Mouse (Mus musculus): ENCODE data around the gene B4galnt3. TPM values are rescaled to one million over a fixed set of nuclear protein-coding genes. Genes with fewer than 3 reads are reported as not detected.

Gene B4galnt3
- polyA plus RNA-seq, 1 experiment from 2014 or later = 1.2 TPM

GRCm38 (mm10) chr6:120189287-120189686 is 105.1 kb downstream of the B4galnt3 start:
- no peak for ATAC-seq (ENCODE audit: low FRiP score)
- H3K36me3 ChIP-seq = no peaks in the 10 kb centered on the region
- no peaks in the 10 kb centered on the region for H3K27me3 ChIP-seq
- no peak overlapping the region for H3K4me2 ChIP-seq (replicated peaks)
- H3K4me3 ChIP-seq = no peak overlapping the region
- H3K27ac ChIP-seq = no peak overlapping the region
- H3K4me1 ChIP-seq = peaks cover 20% of the 10 kb centered on the region
- no peaks in the 10 kb centered on the region for H3K9me3 ChIP-seq (replicated peaks)
- WGBS = 89% methylated on average over 5 of the region's 5 CpGs
- no peak overlapping the region for H3K9ac ChIP-seq

- no peak overlapping the region for H3K27ac ChIP-seq
- H3K4me3 ChIP-seq = peak overlapping the region; percentile 11
- H3K4me2 ChIP-seq (replicated peaks) = peak overlapping the region; percentile 41
- no peaks in the 10 kb centered on the region for H3K27me3 ChIP-seq
- H3K9me3 ChIP-seq (replicated peaks) = no peaks in the 10 kb centered on the region
- H3K9ac ChIP-seq = peak overlapping the region; percentile 32; the same call in 1 of the 2 replicates
- peaks cover 20% of the 10 kb centered on the region for H3K4me1 ChIP-seq
- no peaks in the 10 kb centered on the region for H3K36me3 ChIP-seq
- WGBS = 20% methylated on average over 24 of the region's 24 CpGs
- ATAC-seq (ENCODE audit: low FRiP score) = peak; percentile 45; the same call in 1 of the 2 replicates
These were observed 105.8 kb downstream of the B4galnt3 start for GRCm38 (mm10) chr6:120188376-120189235.

GRCm38 (mm10) chr6:120187587-120188176 is 106.7 kb downstream of the B4galnt3 start:
- ATAC-seq (ENCODE audit: low FRiP score) = no peak
- Histone ChIP-seq H3K36me3 (no peaks in the 10 kb centered on the region), H3K9ac (no peak overlapping the region), H3K27me3 (no peaks in the 10 kb centered on the region), H3K4me2 (replicated peaks) (peak overlapping the region; percentile 41), H3K4me1 (peaks cover 20% of the 10 kb centered on the region), H3K27ac (no peak overlapping the region), H3K4me3 (peak overlapping the region; percentile 11; the same call in 1 of the 2 replicates), H3K9me3 (replicated peaks) (no peaks in the 10 kb centered on the region)
- WGBS = 11% methylated on average over 18 of the region's 18 CpGs

- WGBS = 61% methylated on average over 3 of the region's 3 CpGs
These were observed 107.8 kb downstream of the B4galnt3 start for GRCm38 (mm10) chr6:120186594-120186993.

GRCm38 (mm10) chr6:120185756-120186155 is 108.6 kb downstream of the B4galnt3 start:
- Histone ChIP-seq H3K4me2 (replicated peaks) (no peak overlapping the region), H3K9me3 (replicated peaks) (no peaks in the 10 kb centered on the region), H3K36me3 (no peaks in the 10 kb centered on the region), H3K27ac (no peak overlapping the region), H3K4me3 (no peak overlapping the region), H3K27me3 (no peaks in the 10 kb centered on the region), H3K9ac (no peak overlapping the region), H3K4me1 (peaks cover 14% of the 10 kb centered on the region)
- 52% methylated on average over 7 of the region's 7 CpGs for WGBS
- no peak for ATAC-seq (ENCODE audit: low FRiP score)

More at GRCm38 (mm10) chr6:120186594-120186993, 107.8 kb downstream of the B4galnt3 start:
- Histone ChIP-seq H3K36me3 (no peaks in the 10 kb centered on the region), H3K4me3 (no peak overlapping the region), H3K27ac (no peak overlapping the region), H3K4me1 (peaks cover 14% of the 10 kb centered on the region), H3K27me3 (no peaks in the 10 kb centered on the region), H3K9ac (no peak overlapping the region), H3K4me2 (replicated peaks) (no peak overlapping the region), H3K9me3 (replicated peaks) (no peaks in the 10 kb centered on the region)
- no peak for ATAC-seq (ENCODE audit: low FRiP score)

GRCm38 (mm10) chr6:120185012-120185730 is 109.2 kb downstream of the B4galnt3 start:
- WGBS = 92% methylated on average over 12 of the region's 12 CpGs
- H3K4me1 ChIP-seq = peaks cover 14% of the 10 kb centered on the region
- no peak for ATAC-seq (ENCODE audit: low FRiP score)
- H3K27me3 ChIP-seq = no peaks in the 10 kb centered on the region
- H3K4me3 ChIP-seq = no peak overlapping the region
- H3K9me3 ChIP-seq (replicated peaks) = no peaks in the 10 kb centered on the region
- H3K4me2 ChIP-seq (replicated peaks) = no peak overlapping the region
- H3K9ac ChIP-seq = no peak overlapping the region
- H3K36me3 ChIP-seq = no peaks in the 10 kb centered on the region
- H3K27ac ChIP-seq = no peak overlapping the region

GRCm38 (mm10) chr6:120183771-120184170 is 110.6 kb downstream of the B4galnt3 start:
- ATAC-seq (ENCODE audit: low FRiP score) = no peak
- WGBS = 91% methylated on average over 4 of the region's 4 CpGs

GRCm38 (mm10) chr6:120182160-120182559 is 112.2 kb downstream of the B4galnt3 start:
- no peaks in the 10 kb centered on the region for H3K9me3 ChIP-seq (replicated peaks)
- H3K27me3 ChIP-seq = no peaks in the 10 kb centered on the region
- 88% methylated on average over 5 of the region's 5 CpGs for WGBS
- H3K36me3 ChIP-seq = no peaks in the 10 kb centered on the region
- ATAC-seq (ENCODE audit: low FRiP score) = no peak
- no peak overlapping the region for H3K27ac ChIP-seq
- H3K9ac ChIP-seq = no peak overlapping the region
- H3K4me3 ChIP-seq = no peak overlapping the region
- H3K4me1 ChIP-seq = no peaks in the 10 kb centered on the region
- H3K4me2 ChIP-seq (replicated peaks) = no peak overlapping the region

More at GRCm38 (mm10) chr6:120183771-120184170, 110.6 kb downstream of the B4galnt3 start:
- Histone ChIP-seq H3K27ac (no peak overlapping the region), H3K27me3 (no peaks in the 10 kb centered on the region), H3K9me3 (replicated peaks) (no peaks in the 10 kb centered on the region), H3K4me1 (peaks cover 14% of the 10 kb centered on the region), H3K4me2 (replicated peaks) (no peak overlapping the region), H3K4me3 (no peak overlapping the region), H3K36me3 (no peaks in the 10 kb centered on the region), H3K9ac (no peak overlapping the region)

- Histone ChIP-seq H3K4me3 (no peak overlapping the region), H3K27ac (no peak overlapping the region), H3K9me3 (replicated peaks) (no peaks in the 10 kb centered on the region), H3K27me3 (no peaks in the 10 kb centered on the region), H3K36me3 (no peaks in the 10 kb centered on the region), H3K4me1 (no peaks in the 10 kb centered on the region), H3K4me2 (replicated peaks) (no peak overlapping the region), H3K9ac (no peak overlapping the region; the same call in 1 of the 2 replicates)
- 62% methylated on average over 4 of the region's 4 CpGs for WGBS
- no peak for ATAC-seq (ENCODE audit: low FRiP score)
These were observed 113.9 kb downstream of the B4galnt3 start for GRCm38 (mm10) chr6:120180492-120180891.

GRCm38 (mm10) chr6:120179756-120180206 is 114.6 kb downstream of the B4galnt3 start:
- Histone ChIP-seq H3K27ac (no peak overlapping the region), H3K4me1 (no peaks in the 10 kb centered on the region), H3K4me2 (replicated peaks) (no peak overlapping the region), H3K9ac (no peak overlapping the region), H3K27me3 (no peaks in the 10 kb centered on the region), H3K36me3 (no peaks in the 10 kb centered on the region), H3K9me3 (replicated peaks) (no peaks in the 10 kb centered on the region), H3K4me3 (no peak overlapping the region)
- 83% methylated on average over 8 of the region's 8 CpGs for WGBS
- no peak for ATAC-seq (ENCODE audit: low FRiP score)

- Histone ChIP-seq H3K4me1 (no peaks in the 10 kb centered on the region), H3K9me3 (replicated peaks) (no peaks in the 10 kb centered on the region), H3K27ac (no peak overlapping the region)
These were observed 115.2 kb downstream of the B4galnt3 start for GRCm38 (mm10) chr6:120179044-120179755.

More at GRCm38 (mm10) chr6:120179044-120179755, 115.2 kb downstream of the B4galnt3 start:
- H3K27me3 ChIP-seq = no peaks in the 10 kb centered on the region
- H3K4me3 ChIP-seq = no peak overlapping the region
- no peak overlapping the region for H3K9ac ChIP-seq
- no peak overlapping the region for H3K4me2 ChIP-seq (replicated peaks)
- 91% methylated on average over 6 of the region's 6 CpGs for WGBS
- ATAC-seq (ENCODE audit: low FRiP score) = no peak
- no peaks in the 10 kb centered on the region for H3K36me3 ChIP-seq

All from hindbrain, embryonic 12.5 days (tissue).